Mouse (Mus musculus) megakaryocyte, embryonic 14.5 days (primary cell): Measurements from ENCODE around the gene Cops3.

Source experiments
- FLI1 ChIP-seq: IDR thresholded peaks from 2 replicates; pipeline ENCODE4 v1.6.1; 2012; ENCODE audit warnings: low read length, inconsistent platforms, mixed read lengths
- GATA1 ChIP-seq: IDR thresholded peaks from 3 replicates; pipeline ENCODE4 v1.6.1; 2012; ENCODE audit warnings: mixed read lengths, low read length, inconsistent platforms, borderline replicate concordance

DNA sequence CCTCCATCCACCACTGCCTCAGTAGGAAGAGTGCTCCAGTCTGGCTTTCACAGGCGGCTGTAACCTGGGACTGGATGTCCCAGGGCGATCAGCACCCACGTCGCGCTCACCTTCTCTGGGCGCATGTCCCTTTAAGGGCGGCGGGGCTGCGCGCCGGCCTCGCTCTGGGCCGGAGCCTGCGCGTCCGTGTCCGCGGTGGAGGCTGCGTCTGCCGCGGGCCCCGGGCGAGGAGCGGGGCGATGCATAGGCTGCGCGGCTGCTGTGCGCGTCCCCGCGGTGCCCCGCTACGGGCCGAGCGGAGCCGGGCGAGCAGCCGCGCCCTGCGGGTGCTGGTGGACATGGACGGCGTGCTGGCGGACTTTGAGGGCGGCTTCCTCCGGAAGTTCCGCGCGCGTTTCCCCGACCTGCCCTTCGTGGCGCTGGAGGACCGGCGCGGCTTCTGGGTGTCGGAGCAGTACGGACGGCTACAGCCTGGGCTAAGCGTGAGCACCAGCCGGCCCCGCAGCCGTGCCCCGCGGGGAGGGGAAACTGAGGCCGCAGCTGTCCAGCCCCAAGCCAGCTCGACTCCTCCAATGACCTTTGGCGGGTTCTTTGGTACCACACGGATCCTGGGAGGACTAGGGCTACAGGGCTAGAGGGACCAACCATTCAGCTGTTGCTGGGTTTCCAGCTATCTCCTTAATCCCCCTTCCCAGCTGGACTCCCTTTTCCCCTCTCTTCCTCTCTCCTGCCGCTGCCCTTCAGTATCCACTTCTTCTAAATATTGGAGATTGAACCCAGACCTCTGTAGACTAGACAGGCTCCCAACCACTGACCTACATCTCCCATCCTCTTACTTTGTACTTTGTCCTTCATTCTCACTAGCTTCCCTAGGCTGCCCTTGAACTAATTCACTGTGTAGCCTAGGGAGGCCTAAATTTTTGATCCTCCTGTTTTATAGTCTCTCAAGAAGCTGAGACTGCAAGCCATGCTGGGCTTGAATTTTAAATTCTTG, 8.6 kb upstream of the Cops3 start:
- no peak for TF ChIP-seq GATA1
- no peak for TF ChIP-seq FLI1
